Mouse (Mus musculus) bone marrow, adult 2 months (tissue): ENCODE results near the gene Hilpda. TPM values are rescaled to one million over a fixed set of nuclear protein-coding genes. Genes with fewer than 3 reads are reported as not detected.

Experiments
- H3K27ac ChIP-seq: fragments of 200-500 bp; 2 replicates; pipeline ENCODE4 v1.5.1; 2012; ENCODE audit warnings: low read depth, mild to moderate bottlenecking, control low read depth, inconsistent platforms, low read length; ENCODE audit not compliant: control insufficient read depth, poor library complexity, insufficient read depth
- H3K4me1 ChIP-seq: fragments of 200-500 bp; 2 replicates; pipeline ENCODE4 v1.6.1; 2011; ENCODE audit warnings: low read length; ENCODE audit not compliant: control insufficient read depth, insufficient read depth
- H3K4me3 ChIP-seq: fragments of 200-500 bp; replicated peaks from 2 replicates; pipeline ENCODE3; 2011; ENCODE audit warnings: mild to moderate bottlenecking, low read depth, low read length, control low read depth; ENCODE audit not compliant: control insufficient read depth
- CTCF ChIP-seq: fragments of 200-500 bp; IDR thresholded peaks from 2 replicates; pipeline ENCODE4 v1.5.1; 2011; ENCODE audit warnings: low read length, control low read depth; ENCODE audit not compliant: control insufficient read depth, insufficient read depth
- POLR2A ChIP-seq: fragments of 200-500 bp; IDR thresholded peaks from 2 replicates; pipeline ENCODE4 v1.6.1; 2011; ENCODE audit warnings: low read depth, mild to moderate bottlenecking, control low read depth, low read length, borderline replicate concordance; ENCODE audit not compliant: control insufficient read depth
- WGBS: fragments of 180-500 bp; shearing (Covaris S2); methylation state at CpG from one replicate; pipeline ENCODE4 v1.1.7; 2018; 5-methylcytosine and 5-hydroxymethylcytosine counted together
- polyA plus RNA-seq: library from polyadenylated mRNA; stranded (reverse); fragments of >200 nt; gene quantifications from 2 replicates; pipeline ENCODE4 v1.2.4, GENCODE M21; 2011; ENCODE audit warnings: low replicate concordance; ENCODE audit not compliant: missing spikeins, insufficient read depth, insufficient read length

Gene Hilpda
- polyA plus RNA-seq, 1 experiment: 12.5 TPM

- H3K27ac ChIP-seq: no peak overlapping the region
- no peak overlapping the region for H3K4me3 ChIP-seq
- WGBS: 71% methylated on average over 6 of the region's 6 CpGs
- TF ChIP-seq CTCF: no peak
- TF ChIP-seq POLR2A: no peak
- peaks cover 2% of the 10 kb centered on the region; the same call in 1 of the 2 replicates for H3K4me1 ChIP-seq
Measured at GRCm38 (mm10) chr6:29263650-29264455, 8.4 kb upstream of the Hilpda start.

- H3K4me1 ChIP-seq: peaks cover 2% of the 10 kb centered on the region; the same call in 1 of the 2 replicates
- no peak overlapping the region for H3K27ac ChIP-seq
- 14% methylated on average over 3 of the region's 3 CpGs for WGBS
- no peak overlapping the region for H3K4me3 ChIP-seq
- no peak for TF ChIP-seq POLR2A
- no peak for TF ChIP-seq CTCF
Measured at GRCm38 (mm10) chr6:29264456-29264781, 7.9 kb upstream of the Hilpda start.

GRCm38 (mm10) chr6:29266936-29267335, 5.4 kb upstream of the Hilpda start:
- 70% methylated on average over 4 of the region's 4 CpGs for WGBS
- peaks cover 2% of the 10 kb centered on the region for H3K4me1 ChIP-seq
- TF ChIP-seq CTCF: no peak
- TF ChIP-seq POLR2A: no peak
- no peak overlapping the region for H3K4me3 ChIP-seq
- H3K27ac ChIP-seq: no peak overlapping the region

- Histone ChIP-seq H3K27ac (no peak overlapping the region), H3K4me1 (peaks cover 2% of the 10 kb centered on the region), H3K4me3 (no peak overlapping the region)
- TF ChIP-seq POLR2A: no peak
- no peak for TF ChIP-seq CTCF
- 71% methylated on average over 6 of the region's 6 CpGs for WGBS
Measured at GRCm38 (mm10) chr6:29269006-29269668, 3.2 kb upstream of the Hilpda start.

GRCm38 (mm10) chr6:29270961-29271360, 1.3 kb upstream of the Hilpda start:
- no peak overlapping the region for H3K27ac ChIP-seq
- under 1% methylated on average over 8 of the region's 8 CpGs for WGBS
- no peak overlapping the region for H3K4me3 ChIP-seq
- H3K4me1 ChIP-seq: no peaks in the 10 kb centered on the region; the same call in 1 of the 2 replicates
- TF ChIP-seq CTCF: no peak
- no peak for TF ChIP-seq POLR2A

DNA sequence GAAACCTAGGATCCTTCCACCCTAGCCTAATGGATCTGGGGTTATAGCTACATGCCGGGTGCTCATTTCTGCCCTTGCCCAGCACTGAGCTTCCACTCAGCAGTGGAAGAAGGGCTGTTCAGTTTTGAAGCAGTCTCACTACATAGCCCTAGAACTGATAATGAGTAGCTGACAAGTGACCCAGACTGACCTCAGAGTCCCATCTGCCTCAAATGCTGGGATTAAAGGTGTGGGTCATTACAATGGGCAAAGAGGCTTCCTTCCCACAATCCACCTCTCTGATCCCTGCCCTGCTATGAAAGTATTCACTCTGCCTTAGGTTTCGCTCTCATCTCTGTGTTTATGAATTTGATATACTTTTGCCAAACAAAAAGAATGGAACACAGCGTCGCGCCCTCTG, 4.5 kb downstream of the Hilpda start:
- no peak for TF ChIP-seq POLR2A
- TF ChIP-seq CTCF: no peak
- Histone ChIP-seq H3K27ac (no peak overlapping the region), H3K4me1 (no peaks in the 10 kb centered on the region), H3K4me3 (no peak overlapping the region)
- 94% methylated on average over 5 of the region's 5 CpGs for WGBS

DNA sequence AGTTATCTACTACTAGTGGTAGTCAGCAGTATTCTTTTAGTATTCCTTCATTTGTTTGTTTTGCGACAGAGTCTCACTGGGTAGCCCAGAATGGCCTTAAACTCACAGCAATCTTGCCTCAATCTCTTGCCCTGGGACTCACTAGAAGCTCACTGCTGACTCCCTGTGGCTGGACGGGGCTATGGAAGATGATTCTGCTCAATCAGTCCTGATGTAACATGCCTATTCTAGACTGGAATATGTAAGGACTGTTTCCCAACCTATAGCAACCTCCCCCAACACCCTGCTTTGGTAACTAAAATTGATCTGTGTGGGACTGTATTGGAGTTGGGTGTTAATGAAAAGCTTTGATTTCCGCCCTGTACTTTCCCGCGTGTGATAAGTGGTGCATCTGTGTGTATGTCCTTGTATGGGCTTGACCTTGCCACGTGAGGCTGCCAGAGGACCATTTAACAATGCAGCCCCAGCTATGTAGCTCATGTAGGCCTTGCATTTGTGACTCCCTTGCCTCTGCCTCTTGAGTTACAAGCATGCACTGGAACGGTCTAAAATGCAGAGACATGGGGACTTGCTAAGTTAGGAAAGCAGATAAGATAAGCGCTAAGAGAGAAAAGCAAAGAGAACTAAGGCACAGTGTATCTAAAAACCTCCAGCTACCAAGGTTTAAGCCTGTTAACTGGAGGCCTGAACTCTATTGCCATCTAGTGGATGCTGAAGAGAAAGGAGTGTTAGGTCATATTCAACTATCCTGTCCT, 6.4 kb downstream of the Hilpda start:
- no peak overlapping the region for H3K4me3 ChIP-seq
- no peaks in the 10 kb centered on the region for H3K4me1 ChIP-seq
- 38% methylated on average over 8 of the region's 8 CpGs for WGBS
- TF ChIP-seq POLR2A: no peak
- TF ChIP-seq CTCF: 0 out of 2 replicates have a peak, but pooled peaks have one; percentile 16
- H3K27ac ChIP-seq: no peak overlapping the region

GRCm38 (mm10) chr6:29279293-29279692, 7.0 kb downstream of the Hilpda start, which contains the start of gene Fam71f2:
TSS of gene Fam71f2 (plus strand) at chr6:29279593.
- H3K4me1 ChIP-seq: no peaks in the 10 kb centered on the region
- TF ChIP-seq POLR2A (no peak), CTCF (no peak)
- no peak within 1 kb of the TSS for H3K27ac ChIP-seq
- 66% methylated on average over 8 of the region's 8 CpGs for WGBS
- no peak within 1 kb of the TSS for H3K4me3 ChIP-seq
